Mouse (Mus musculus) cortical plate, adult 2 months (tissue): Measurements from ENCODE around the gene Lin7c.

Experiments used
- CTCF ChIP-seq: fragments of 200-500 bp; IDR thresholded peaks from 2 replicates; pipeline ENCODE4 v1.5.1; 2011; ENCODE audit warnings: mild to moderate bottlenecking, control low read depth, low read length; ENCODE audit not compliant: insufficient read depth; ENCODE audit errors: extremely low read depth
- POLR2A ChIP-seq: fragments of 200-500 bp; IDR thresholded peaks from 2 replicates; pipeline ENCODE4 v1.6.1; 2011; ENCODE audit warnings: mild to moderate bottlenecking, low read length, control low read depth; ENCODE audit not compliant: insufficient read depth; ENCODE audit errors: extremely low read depth

DNA sequence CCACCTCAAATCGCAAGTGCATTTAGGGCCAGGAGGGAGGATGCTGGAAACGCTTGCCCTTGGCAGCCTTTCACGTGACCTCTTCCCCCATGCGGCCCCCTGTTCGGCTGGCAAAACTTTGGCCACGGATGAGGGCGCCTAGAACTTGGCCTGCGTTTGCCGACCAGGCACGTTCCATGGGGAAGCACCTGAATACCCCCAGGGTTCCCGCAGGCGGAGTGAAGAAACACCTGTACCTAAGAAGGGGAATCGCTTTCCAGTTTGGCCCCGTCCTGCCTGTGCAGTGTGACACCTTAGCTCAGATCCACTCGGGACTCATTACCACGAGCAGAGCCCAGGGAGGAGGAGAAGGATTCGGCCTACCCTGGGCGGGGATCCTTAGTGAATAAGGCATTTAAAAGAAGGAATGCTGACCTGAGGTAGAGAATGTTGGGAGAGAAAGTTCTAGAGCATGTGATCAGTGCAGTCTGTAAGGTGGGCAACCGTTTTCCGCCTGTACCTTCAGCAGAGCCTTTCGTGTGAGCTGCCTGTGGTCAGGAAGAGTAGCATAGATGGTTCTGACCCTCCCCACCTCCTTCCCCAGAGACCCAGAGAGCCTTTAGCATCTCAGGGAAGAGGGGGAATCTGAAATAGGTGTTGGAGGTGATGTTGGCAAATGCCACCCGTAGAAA lies 28.1 kb downstream of the Lin7c start:
- no peak for TF ChIP-seq CTCF
- no peak for TF ChIP-seq POLR2A
